Mouse (Mus musculus): ENCODE data around the gene Alg14.

Alg14 gene

DNA sequence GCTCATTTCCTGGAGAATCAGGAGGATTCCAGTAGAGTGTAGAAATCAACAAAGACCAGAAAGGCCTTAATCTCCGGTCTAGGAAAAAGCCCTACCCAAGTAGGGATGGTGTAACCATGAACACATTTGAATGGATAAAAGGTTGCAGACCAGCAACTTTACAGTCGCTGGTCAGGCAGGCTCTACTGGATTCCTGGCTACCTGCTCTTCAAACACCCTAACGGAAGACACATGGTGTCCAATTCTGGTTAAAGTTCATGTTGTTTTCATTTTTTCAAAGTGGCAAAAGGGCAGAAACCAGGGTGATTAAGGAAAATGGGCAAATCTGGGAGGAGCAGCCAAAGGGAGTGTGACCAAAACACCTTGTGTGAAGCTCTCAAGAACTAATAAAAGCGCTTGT, 14.6 kb upstream of the Alg14 start:
- in situ Hi-C loops (cut with MboI; ENCODE audit: unreplicated experiment in 2 of 2): loop anchor here in 1 of 2 experiments (25.0 kb wide), 1 partner anchor 960 kb away; the partner anchor contains the start of gene Gclm

DNA sequence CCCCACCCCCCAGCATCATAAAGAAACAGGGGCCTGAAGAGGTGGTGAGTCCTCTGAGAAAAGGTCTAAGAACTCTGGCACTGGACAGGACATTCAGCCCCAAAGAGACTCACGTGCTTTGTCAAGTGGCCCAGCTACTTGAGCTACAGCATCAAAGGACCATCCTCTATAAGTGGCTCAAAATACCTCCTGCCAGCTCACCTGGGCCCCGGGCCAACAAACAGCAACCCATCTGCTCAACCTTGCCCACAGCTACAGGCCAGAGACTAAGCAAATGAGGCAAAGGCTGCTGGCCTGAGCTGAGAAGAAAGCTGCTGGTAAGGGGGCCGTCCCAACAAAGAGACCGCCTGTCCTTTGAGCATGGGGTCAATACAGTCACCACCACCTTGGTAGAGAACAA, 14.0 kb upstream of the Alg14 start:
- in situ Hi-C loops (cut with MboI; ENCODE audit: unreplicated experiment in 2 of 2): loop anchor here in 1 of 2 experiments (25.0 kb wide), 1 partner anchor 960 kb away; the partner anchor contains the start of gene Gclm

DNA sequence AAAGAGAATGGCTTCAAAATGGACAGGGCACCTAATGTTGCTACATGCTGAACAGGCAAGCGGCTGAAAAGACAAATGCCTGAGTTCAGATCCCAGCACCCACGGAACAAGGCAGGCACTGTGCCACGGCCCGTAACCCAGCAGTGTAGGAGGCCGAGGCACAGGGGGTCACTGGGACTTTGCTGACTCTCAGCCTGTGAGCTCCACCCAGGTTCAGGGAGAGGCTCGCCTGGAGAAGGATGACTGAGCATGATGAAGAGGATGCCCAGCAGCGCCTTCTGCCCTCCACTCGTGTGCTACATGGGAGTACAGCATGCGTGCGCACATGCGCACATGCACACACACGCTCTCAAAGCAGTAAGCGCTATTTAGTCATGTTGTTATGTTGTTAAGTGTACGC, 11.9 kb upstream of the Alg14 start:
- in situ Hi-C loops (cut with MboI; ENCODE audit: unreplicated experiment in 2 of 2): loop anchor here in 1 of 2 experiments (25.0 kb wide), 1 partner anchor 958 kb away; the partner anchor contains the start of gene Gclm

DNA sequence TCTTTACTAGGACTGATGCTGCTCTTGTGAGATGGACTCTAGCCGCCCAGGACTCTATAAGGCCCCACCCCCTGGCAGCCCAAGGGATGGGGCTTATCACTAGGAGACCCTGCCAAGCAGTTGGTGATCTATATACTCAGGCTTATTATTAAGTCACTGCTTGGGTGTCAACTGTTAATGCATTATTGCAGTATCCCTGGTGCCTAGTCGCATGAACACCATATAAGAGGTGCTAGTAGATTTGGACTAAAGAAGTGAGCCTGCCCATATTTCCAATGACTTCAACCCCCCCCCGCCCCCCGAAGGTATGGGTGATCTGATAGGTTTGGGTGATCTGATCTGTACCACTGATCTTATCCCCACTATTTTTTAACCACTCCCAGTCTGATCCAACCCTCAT, 8.6 kb upstream of the Alg14 start, which contains the start of gene Tmem56:
TSS of gene Tmem56 (minus strand) at position 101 of the 400 bp plus-strand sequence.
- in situ Hi-C loops (cut with MboI; ENCODE audit: unreplicated experiment in 2 of 2): loop anchor here in 1 of 2 experiments (25.0 kb wide), 1 partner anchor 954 kb away; the partner anchor contains the start of gene Gclm

DNA sequence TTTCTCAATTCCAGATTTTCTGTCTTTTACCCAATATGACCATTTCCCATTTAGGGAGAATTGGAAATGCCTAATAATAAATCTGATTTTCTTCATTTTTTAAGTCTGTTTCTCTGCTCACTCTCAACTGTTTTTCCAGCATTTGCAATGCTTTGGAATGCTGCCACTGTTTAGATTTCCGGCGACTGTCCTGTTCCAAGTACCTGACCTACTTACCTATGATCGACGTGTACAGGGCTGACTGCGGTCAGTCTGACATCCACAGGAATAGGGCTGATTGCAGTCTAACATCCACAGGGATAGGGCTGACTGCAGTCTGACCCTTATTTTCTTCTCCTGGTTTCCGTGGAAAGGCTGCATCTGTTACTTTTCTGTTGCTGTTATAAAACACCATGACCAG, 6.4 kb upstream of the Alg14 start:
- in situ Hi-C loops (cut with MboI; ENCODE audit: unreplicated experiment in 2 of 2): loop anchor here in 1 of 2 experiments (25.0 kb wide), 1 partner anchor 952 kb away; the partner anchor contains the start of gene Gclm

DNA sequence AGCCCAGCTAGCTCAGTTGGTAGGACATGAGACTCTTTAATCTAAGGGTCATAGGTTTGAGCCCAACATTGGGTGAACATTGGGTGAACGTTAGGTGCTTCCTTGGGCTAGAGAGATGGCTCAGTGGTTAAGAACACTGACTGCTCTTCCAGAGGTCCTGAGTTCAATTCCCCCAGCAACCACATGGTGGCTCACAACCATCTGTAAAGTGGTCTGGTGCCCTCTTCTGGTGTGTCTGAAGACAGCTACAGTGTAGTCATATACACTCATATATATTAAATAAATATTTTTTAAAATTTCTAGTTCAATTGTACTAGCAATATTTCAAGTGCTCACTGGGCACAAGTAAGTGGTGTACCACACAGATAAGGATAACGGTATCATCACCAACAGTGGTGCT, 4.4 kb upstream of the Alg14 start:
- in situ Hi-C loops (cut with MboI; ENCODE audit: unreplicated experiment in 2 of 2): loop anchor here in 1 of 2 experiments (25.0 kb wide), 1 partner anchor 950 kb away; the partner anchor contains the start of gene Gclm

DNA sequence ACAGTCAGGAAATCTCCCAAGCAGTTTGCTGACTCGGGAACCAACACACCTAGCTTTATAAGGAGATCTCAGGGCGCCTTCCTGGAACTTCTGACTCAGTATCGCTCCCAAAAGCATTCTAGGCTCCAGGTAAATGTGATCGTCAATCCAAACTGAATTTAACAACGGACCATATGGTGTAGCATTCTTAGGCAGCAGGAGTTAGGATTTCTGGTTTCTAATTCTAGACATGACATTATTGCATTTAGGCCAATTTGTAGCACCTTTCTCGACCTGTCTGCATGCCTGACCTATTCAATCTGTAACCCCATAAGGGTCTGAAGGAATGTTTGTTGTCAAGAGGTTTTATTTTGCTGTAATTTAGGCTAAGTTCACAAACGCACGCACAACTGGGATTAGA, 892 bp upstream of the Alg14 start:
- in situ Hi-C loops (cut with MboI; ENCODE audit: unreplicated experiment in 2 of 2): loop anchor here (5.0 to 25.0 kb wide), 3 partner anchors 118 to 947 kb away; partner anchors contain the start of genes Gclm (in 1 of the 2) and Rwdd3 (in 1 of the 2)

DNA sequence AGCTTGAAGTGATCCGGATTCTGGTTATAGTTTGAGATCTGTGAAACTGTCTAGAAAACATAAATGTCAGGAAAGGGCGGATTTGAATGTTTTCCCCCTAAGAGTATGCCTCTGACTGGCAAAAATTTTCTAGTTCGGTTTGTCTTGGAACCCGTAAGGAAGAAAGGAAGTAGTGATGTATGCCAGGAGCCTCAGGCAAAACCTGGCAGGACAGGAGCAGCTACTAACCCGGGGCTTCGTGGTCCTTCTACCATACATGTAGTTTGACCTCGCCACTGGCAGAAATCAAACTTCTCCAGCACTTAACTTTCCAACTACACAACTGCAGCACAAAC, 381 bp upstream of the Alg14 start:
- in situ Hi-C loops (cut with MboI; ENCODE audit: unreplicated experiment in 2 of 2): loop anchor here (5.0 to 25.0 kb wide), 3 partner anchors 119 to 946 kb away; partner anchors contain the start of genes Gclm (in 1 of the 2) and Rwdd3 (in 1 of the 2)

DNA sequence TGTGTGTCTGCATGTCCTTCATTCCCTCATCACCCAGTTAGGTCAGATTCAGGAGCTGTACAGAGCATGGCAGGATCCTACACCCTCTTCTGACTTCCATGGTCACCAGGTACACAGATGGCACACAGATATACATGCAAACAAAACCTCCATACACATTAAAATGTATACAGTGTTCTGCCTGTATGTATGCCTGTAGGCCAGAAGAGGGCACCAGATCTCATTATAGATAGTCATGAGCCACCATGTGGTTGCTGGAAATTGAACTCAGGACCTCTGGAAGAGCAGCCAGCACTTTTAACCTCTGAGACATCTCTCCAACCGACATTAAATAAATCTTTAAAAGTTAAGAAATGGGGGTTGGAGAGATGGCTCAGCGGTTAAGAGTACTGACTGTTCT, 2.6 kb downstream of the Alg14 start:
- in situ Hi-C loops (cut with MboI; ENCODE audit: unreplicated experiment in 2 of 2): loop anchor here (5.0 to 25.0 kb wide), 3 partner anchors 122 to 943 kb away; partner anchors contain the start of genes Gclm (in 1 of the 2) and Rwdd3 (in 1 of the 2)

DNA sequence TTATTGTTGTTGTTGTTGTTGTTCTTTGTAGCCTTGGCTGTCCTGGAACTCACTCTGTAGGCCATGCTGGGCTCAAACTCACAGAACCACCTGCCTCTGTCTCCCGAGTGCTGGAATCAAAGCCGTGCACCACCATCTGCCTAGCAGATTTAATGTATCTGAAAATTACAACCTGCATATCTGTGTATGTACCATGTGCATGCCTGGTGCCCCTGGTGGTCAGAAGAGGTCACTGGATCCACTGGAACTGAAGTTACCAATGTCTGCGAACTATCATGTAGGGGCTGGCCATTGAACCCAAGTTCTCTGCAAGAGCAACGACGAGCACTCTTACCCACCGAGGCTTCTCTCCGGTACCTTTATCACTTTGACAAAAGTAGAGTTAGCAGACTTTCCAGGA, 15.1 kb downstream of the Alg14 start:
- in situ Hi-C loops (cut with MboI; ENCODE audit: unreplicated experiment in 2 of 2): loop anchor here (5.0 to 25.0 kb wide), 5 partner anchors 196 to 806 kb away; no protein-coding TSS in a partner anchor

DNA sequence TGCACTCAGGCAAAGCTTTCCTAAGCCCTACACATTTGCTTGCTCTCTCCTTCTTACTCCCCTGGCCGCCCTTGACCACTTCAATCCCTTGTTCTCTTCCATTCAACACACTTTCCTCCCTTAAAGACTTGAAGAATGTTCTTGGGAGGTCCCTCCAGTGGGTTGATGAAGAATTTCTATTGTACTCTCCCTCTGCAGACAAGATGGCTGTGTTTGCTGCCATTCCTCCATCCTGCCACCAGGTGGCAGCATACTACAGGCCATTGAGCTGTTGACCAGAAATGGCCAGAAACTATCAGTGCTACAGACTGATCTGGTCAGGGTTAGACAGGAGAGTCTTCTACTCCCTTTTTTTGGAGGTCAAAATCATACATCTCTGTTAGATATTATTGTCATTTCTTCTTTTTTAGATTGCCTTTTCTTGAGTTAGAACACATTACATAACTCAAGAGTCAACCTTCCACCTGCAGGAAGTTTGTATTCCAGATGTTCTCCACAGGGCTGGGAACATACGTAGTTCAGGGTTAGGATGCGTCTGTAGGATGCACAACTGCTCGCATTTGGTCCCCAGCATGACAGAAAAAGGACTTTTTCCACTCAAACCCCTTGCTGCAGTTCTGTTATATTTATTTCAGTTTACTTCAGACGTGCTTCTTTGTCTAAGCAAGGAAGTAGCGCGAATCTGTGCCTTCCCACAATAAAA, 16.1 kb downstream of the Alg14 start:
- in situ Hi-C loops (cut with MboI; ENCODE audit: unreplicated experiment in 2 of 2): loop anchor here (5.0 to 25.0 kb wide), 5 partner anchors 195 to 805 kb away; no protein-coding TSS in a partner anchor

DNA sequence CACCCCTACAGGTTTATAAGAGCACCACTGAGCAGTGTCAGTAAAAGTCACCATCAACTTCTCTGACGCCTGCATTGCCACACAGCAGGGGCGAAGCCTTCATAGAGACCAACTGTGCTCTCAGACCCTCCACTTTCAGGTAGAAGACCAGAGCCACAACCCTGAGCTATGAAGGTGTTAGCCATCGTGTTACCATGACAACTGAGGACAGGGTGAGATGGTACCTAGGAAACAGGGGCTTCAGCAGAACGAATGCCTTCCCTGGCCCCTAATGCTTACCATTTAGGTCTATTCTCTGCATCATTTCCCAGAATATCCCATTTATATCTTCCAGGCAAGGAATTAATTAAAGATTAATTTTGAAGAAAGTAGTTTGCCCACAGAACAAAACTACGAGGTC, 17.4 kb downstream of the Alg14 start:
- in situ Hi-C loops (cut with MboI; ENCODE audit: unreplicated experiment in 2 of 2): loop anchor here (5.0 to 25.0 kb wide), 5 partner anchors 193 to 803 kb away; no protein-coding TSS in a partner anchor

DNA sequence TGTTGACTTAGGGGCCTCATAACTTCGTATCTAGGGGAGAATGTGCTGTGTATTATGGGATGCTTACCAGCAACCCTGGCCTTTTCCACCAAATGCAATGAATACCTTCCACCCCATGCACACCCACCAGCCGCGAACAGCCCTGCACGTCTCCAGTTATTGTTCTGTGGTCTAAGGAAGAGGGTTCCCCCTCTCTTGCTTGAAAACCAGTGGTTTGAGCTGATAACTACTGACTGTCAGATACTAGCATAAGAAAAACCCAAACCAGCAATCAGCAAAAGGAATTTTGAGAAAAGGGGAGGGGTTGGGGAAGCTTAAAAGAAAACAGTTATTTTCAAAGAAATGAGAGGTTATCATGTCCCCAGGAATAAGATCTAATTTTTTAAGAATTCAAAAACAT, 17.9 kb downstream of the Alg14 start:
- in situ Hi-C loops (cut with MboI; ENCODE audit: unreplicated experiment in 2 of 2): loop anchor here (5.0 to 25.0 kb wide), 5 partner anchors 193 to 803 kb away; no protein-coding TSS in a partner anchor

DNA sequence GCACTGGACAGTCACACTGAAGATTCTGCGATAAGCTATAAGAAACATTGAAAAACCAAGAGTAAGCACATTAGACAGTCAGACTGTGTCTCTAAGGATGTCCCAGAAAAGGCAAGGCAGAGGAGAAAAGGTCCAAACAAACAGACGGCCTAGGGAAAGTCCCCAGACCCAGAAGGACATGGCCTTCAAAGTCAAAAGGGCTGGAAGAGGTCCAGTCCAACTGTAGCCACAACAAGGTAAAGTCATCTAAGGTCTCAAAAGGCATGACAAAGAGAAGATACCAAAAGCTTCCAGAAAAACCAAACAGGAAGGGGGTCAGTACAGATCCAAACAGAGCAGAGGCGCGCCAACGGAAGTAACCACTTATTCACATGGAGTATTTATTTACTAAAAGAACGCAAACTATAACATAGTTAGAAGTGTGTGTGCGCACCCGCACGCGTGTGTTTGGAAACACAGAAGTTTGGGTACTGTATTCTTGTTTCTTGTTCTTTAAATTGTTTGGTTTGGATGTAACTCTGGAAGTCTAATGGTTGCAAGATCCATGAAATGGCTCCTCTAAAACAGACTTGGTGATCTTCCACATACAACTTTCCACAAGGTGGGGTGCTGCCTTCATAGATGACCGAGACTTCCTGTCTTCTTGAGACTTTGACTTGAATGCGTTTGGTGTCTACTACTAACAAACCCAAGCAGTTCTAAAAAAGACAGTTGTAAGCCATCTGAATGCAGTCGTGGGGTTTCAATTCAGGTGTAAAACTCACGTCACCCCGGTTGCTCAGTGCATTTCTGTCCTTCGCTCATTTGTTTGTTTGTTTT, 18.5 kb downstream of the Alg14 start:
- in situ Hi-C loops (cut with MboI; ENCODE audit: unreplicated experiment in 2 of 2): loop anchor here (5.0 to 25.0 kb wide), 5 partner anchors 192 to 802 kb away; no protein-coding TSS in a partner anchor

DNA sequence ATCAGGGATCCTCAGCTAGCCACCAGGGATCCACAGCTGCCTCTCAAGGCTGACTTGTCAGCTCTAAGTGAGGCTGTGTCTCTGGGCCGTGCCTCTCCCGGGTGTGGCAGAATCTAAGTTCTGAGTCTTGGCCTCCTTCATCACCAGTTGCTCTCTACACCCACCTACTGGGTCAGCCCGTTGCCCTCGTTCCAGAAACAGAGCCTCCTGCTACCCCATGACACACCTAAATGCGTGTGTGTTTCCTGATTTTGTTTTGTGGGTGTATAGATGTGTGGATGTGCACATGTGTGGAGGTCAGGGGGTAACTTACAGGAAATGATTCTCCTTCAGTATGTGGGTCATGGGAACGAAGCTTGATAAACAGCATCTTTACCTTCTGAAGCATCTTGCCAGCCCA, 20.9 kb downstream of the Alg14 start:
- in situ Hi-C loops (cut with MboI; ENCODE audit: unreplicated experiment in 2 of 2): loop anchor here (5.0 to 25.0 kb wide), 2 partner anchors 425 to 800 kb away; no protein-coding TSS in a partner anchor

DNA sequence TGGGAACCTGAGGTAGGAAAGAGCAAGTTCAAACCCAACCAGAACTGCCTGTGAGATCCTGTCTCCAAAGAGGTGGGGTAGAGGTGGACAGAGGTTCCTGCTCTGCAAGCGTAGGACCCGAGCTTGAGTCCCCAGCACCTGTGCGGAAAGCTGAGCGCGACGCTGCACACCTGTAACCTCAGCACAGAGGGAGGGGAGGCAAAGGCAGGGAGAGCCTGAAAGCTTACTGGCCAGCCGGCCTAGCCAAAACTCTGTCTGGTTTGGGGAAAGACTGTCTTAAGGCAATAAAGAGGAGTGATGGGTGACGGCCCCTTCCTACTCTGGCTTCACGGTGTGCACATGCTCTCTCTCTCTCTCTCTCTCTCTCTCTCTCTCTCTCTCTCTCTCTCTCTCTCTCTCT, 21.4 kb downstream of the Alg14 start:
- in situ Hi-C loops (cut with MboI; ENCODE audit: unreplicated experiment in 2 of 2): loop anchor here (5.0 to 25.0 kb wide), 2 partner anchors 424 to 799 kb away; no protein-coding TSS in a partner anchor

DNA sequence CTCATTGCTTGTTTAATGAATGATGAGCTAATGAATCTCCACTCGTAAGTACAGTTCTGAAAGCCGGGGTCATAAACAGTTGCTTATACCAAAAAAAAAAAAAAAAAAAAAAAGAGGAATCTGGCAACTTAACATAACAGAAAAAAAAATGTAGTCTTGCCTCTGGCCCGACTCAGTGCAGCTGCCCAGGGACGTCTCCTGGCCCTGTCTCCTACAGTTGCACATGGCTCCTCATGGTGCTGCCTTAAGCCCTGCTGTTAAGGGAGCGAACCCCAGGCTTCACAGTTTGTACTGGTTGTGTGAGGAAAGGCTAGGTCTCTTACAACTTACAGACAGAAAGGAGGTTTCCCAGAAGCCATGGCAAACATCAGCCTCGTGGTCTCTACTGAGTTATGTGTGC, 22.6 kb downstream of the Alg14 start:
- in situ Hi-C loops (cut with MboI; ENCODE audit: unreplicated experiment in 2 of 2): loop anchor here (5.0 to 25.0 kb wide), 2 partner anchors 423 to 798 kb away; no protein-coding TSS in a partner anchor

DNA sequence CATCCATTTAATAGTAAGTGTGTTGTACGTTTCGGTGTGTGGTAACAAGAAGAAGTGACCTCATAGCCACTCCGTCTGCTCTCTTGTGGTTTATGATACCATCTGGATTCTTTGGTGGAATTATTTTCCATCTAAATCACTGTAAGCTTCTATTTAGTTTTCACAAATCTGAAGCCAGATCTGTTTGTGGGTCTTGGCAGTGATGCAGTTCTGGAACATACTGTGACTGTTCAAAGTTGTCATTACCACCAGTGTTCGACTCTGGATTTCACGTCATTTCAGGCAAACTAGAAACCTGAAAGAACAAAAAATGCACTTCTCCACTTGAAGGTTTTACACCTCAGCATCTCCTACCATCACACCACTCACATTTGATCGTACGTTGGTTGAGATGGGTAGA, 23.9 kb downstream of the Alg14 start:
- in situ Hi-C loops (cut with MboI; ENCODE audit: unreplicated experiment in 2 of 2): loop anchor here (5.0 to 25.0 kb wide), 3 partner anchors 117 to 797 kb away; no protein-coding TSS in a partner anchor

DNA sequence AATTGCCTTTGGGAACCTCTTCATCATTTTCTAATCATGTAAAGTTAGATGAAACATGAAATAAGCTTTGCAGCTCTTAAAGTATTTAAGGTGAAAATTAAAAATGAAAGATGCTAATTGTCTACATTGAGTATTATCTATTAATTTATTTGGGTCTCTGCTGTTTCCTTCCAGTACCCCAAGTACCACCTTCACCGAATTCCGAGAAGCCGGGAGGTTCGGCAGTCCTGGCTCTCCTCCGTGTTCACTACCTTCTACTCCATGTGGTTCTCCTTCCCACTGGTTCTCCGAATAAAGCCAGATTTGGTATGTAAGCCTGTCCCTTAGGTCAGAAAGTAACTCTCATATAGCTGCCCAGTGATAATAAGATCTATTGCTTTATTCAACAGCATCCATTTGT, 28.3 kb downstream of the Alg14 start:
- in situ Hi-C loops (cut with MboI; ENCODE audit: unreplicated experiment in 2 of 2): loop anchor here (5.0 to 25.0 kb wide), 3 partner anchors 112 to 792 kb away; no protein-coding TSS in a partner anchor

DNA sequence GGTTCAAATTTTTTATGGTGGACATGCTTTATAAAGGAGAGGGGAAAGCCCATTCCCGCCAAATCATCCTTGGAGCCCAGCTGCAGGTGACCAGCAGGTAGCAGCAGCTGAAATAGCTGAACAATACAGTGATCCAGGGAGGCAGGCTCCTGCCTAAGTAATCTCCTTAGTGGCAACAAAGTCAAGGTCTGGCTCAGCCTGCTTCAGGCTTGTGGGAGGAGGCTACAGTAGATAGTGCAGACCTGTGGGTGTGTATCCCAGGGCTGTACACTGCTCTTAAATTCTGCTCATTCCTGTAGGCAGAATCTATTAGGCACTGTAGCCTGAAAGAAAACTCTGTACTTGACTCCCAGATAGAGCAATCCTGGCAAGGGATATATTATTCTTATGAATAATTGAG, 29.3 kb downstream of the Alg14 start:
- in situ Hi-C loops (cut with MboI; ENCODE audit: unreplicated experiment in 2 of 2): loop anchor here in 1 of 2 experiments (25.0 kb wide), 1 partner anchor 791 kb away; no protein-coding TSS in a partner anchor
